Mouse (Mus musculus): ENCODE measurements at regions not wholly inside any gene's neighbourhood (a gene's known extent, or its start where the extent isn't known, plus 50 kb on each side); places are given as distances from the start of the nearest gene placed in this dataset.
A peak's percentile ranks its signal among the peaks of the same experiment; 100 is the strongest.

GRCm38 (mm10) chr3:41408821-41409737, 146.5 kb upstream of the Jade1 start:
- Histone ChIP-seq H3K27me3 (ENCODE audit: control insufficient read depth, insufficient read depth, insufficient read length) (no peaks in the 10 kb centered on the region), H3K4me3 (ENCODE audit: insufficient read depth, poor library complexity, severe bottlenecking) (no peak overlapping the region), H3K79me3 (ENCODE audit: low read depth) (no peaks in the 10 kb centered on the region), H3K36me3 (ENCODE audit: control insufficient read depth, insufficient read depth) (no peaks in the 10 kb centered on the region), H3K79me2 (ENCODE audit: control insufficient read depth, insufficient read depth) (no peaks in the 10 kb centered on the region), H3ac (ENCODE audit: control insufficient read depth, insufficient read length, low read depth) (no peak overlapping the region)
- TF ChIP-seq CEBPB (IDR thresholded peaks at IDR 0.05; ENCODE audit: low read depth): no peak
- TF ChIP-seq CTCF (IDR thresholded peaks at IDR 0.05; ENCODE audit: control insufficient read depth, insufficient read depth, insufficient read length): no peak
- no peak for TF ChIP-seq MYOG (IDR thresholded peaks at IDR 0.05; ENCODE audit: control insufficient read depth, extremely low read depth, insufficient read length)
- TF ChIP-seq MAX (IDR thresholded peaks at IDR 0.05): no peak
- no peak for TF ChIP-seq FOSL1 (IDR thresholded peaks at IDR 0.05; ENCODE audit: insufficient read depth, low read length, poor library complexity, severe bottlenecking)
- TF ChIP-seq USF1 (IDR thresholded peaks at IDR 0.05; ENCODE audit: low read depth): no peak
- TF ChIP-seq MYOD1 (IDR thresholded peaks at IDR 0.05; ENCODE audit: control insufficient read depth, insufficient read length, low read depth): no peak

- TF ChIP-seq FOSL1 (IDR thresholded peaks at IDR 0.05; ENCODE audit: insufficient read depth, low read length, poor library complexity, severe bottlenecking): no peak
- TF ChIP-seq USF1 (IDR thresholded peaks at IDR 0.05; ENCODE audit: low read depth): peak; percentile 61
- no peak overlapping the region for H3K4me3 ChIP-seq (ENCODE audit: insufficient read depth, poor library complexity, severe bottlenecking)
- no peaks in the 10 kb centered on the region for H3K36me3 ChIP-seq (ENCODE audit: control insufficient read depth, insufficient read depth)
- no peaks in the 10 kb centered on the region for H3K27me3 ChIP-seq (ENCODE audit: control insufficient read depth, insufficient read depth, insufficient read length)
- H3ac ChIP-seq (ENCODE audit: control insufficient read depth, insufficient read length, low read depth): no peak overlapping the region
- no peaks in the 10 kb centered on the region for H3K79me2 ChIP-seq (ENCODE audit: control insufficient read depth, insufficient read depth)
- H3K79me3 ChIP-seq (ENCODE audit: low read depth): no peaks in the 10 kb centered on the region
These were observed 147.1 kb upstream of the Jade1 start for GRCm38 (mm10) chr3:41408423-41408820.

GRCm38 (mm10) chr3:41407988-41408387, 147.5 kb upstream of the Jade1 start:
- H3ac ChIP-seq (ENCODE audit: control insufficient read depth, insufficient read length, low read depth): no peak overlapping the region
- H3K79me2 ChIP-seq (ENCODE audit: control insufficient read depth, insufficient read depth): no peaks in the 10 kb centered on the region
- H3K79me3 ChIP-seq (ENCODE audit: low read depth): no peaks in the 10 kb centered on the region
- H3K4me3 ChIP-seq (ENCODE audit: insufficient read depth, poor library complexity, severe bottlenecking): no peak overlapping the region
- no peaks in the 10 kb centered on the region for H3K36me3 ChIP-seq (ENCODE audit: control insufficient read depth, insufficient read depth)
- no peaks in the 10 kb centered on the region for H3K27me3 ChIP-seq (ENCODE audit: control insufficient read depth, insufficient read depth, insufficient read length)
- no peak for TF ChIP-seq MYOG (IDR thresholded peaks at IDR 0.05; ENCODE audit: control insufficient read depth, extremely low read depth, insufficient read length)
- TF ChIP-seq USF1 (IDR thresholded peaks at IDR 0.05; ENCODE audit: low read depth): no peak
- no peak for TF ChIP-seq CEBPB (IDR thresholded peaks at IDR 0.05; ENCODE audit: low read depth)
- no peak for TF ChIP-seq FOSL1 (IDR thresholded peaks at IDR 0.05; ENCODE audit: insufficient read depth, low read length, poor library complexity, severe bottlenecking)
- TF ChIP-seq MYOD1 (IDR thresholded peaks at IDR 0.05; ENCODE audit: control insufficient read depth, insufficient read length, low read depth): no peak
- TF ChIP-seq CTCF (IDR thresholded peaks at IDR 0.05; ENCODE audit: control insufficient read depth, insufficient read depth, insufficient read length): no peak
- no peak for TF ChIP-seq MAX (IDR thresholded peaks at IDR 0.05)

- Histone ChIP-seq H3K79me2 (ENCODE audit: control insufficient read depth, insufficient read depth) (no peaks in the 10 kb centered on the region), H3K27me3 (ENCODE audit: control insufficient read depth, insufficient read depth, insufficient read length) (no peaks in the 10 kb centered on the region), H3K4me3 (ENCODE audit: insufficient read depth, poor library complexity, severe bottlenecking) (no peak overlapping the region), H3ac (ENCODE audit: control insufficient read depth, insufficient read length, low read depth) (no peak overlapping the region), H3K79me3 (ENCODE audit: low read depth) (no peaks in the 10 kb centered on the region), H3K36me3 (ENCODE audit: control insufficient read depth, insufficient read depth) (no peaks in the 10 kb centered on the region)
- TF ChIP-seq MYOD1 (IDR thresholded peaks at IDR 0.05; ENCODE audit: control insufficient read depth, insufficient read length, low read depth) (no peak), MAX (IDR thresholded peaks at IDR 0.05) (no peak), USF1 (IDR thresholded peaks at IDR 0.05; ENCODE audit: low read depth) (no peak), CTCF (IDR thresholded peaks at IDR 0.05; ENCODE audit: control insufficient read depth, insufficient read depth, insufficient read length) (no peak), CEBPB (IDR thresholded peaks at IDR 0.05; ENCODE audit: low read depth) (no peak), MYOG (IDR thresholded peaks at IDR 0.05; ENCODE audit: control insufficient read depth, extremely low read depth, insufficient read length) (no peak)
These were observed 148.0 kb upstream of the Jade1 start for GRCm38 (mm10) chr3:41407520-41407919.

- no peaks in the 10 kb centered on the region for H3K79me3 ChIP-seq (ENCODE audit: low read depth)
- no peak overlapping the region for H3K4me3 ChIP-seq (ENCODE audit: insufficient read depth, poor library complexity, severe bottlenecking)
- H3ac ChIP-seq (ENCODE audit: control insufficient read depth, insufficient read length, low read depth): no peak overlapping the region
- no peaks in the 10 kb centered on the region for H3K79me2 ChIP-seq (ENCODE audit: control insufficient read depth, insufficient read depth)
- no peaks in the 10 kb centered on the region for H3K36me3 ChIP-seq (ENCODE audit: control insufficient read depth, insufficient read depth)
- TF ChIP-seq MAX (IDR thresholded peaks at IDR 0.05) (no peak), MYOD1 (IDR thresholded peaks at IDR 0.05; ENCODE audit: control insufficient read depth, insufficient read length, low read depth) (no peak), FOSL1 (IDR thresholded peaks at IDR 0.05; ENCODE audit: insufficient read depth, low read length, poor library complexity, severe bottlenecking) (no peak), MYOG (IDR thresholded peaks at IDR 0.05; ENCODE audit: control insufficient read depth, extremely low read depth, insufficient read length) (no peak), USF1 (IDR thresholded peaks at IDR 0.05; ENCODE audit: low read depth) (no peak), CTCF (IDR thresholded peaks at IDR 0.05; ENCODE audit: control insufficient read depth, insufficient read depth, insufficient read length) (no peak), CEBPB (IDR thresholded peaks at IDR 0.05; ENCODE audit: low read depth) (no peak)
- no peaks in the 10 kb centered on the region for H3K27me3 ChIP-seq (ENCODE audit: control insufficient read depth, insufficient read depth, insufficient read length)
These were observed 153.7 kb upstream of the Jade1 start for GRCm38 (mm10) chr3:41401881-41402280.

- Histone ChIP-seq H3K36me3 (ENCODE audit: control insufficient read depth, insufficient read depth) (no peaks in the 10 kb centered on the region), H3K79me3 (ENCODE audit: low read depth) (no peaks in the 10 kb centered on the region), H3K79me2 (ENCODE audit: control insufficient read depth, insufficient read depth) (no peaks in the 10 kb centered on the region), H3K4me3 (ENCODE audit: insufficient read depth, poor library complexity, severe bottlenecking) (no peak overlapping the region), H3K27me3 (ENCODE audit: control insufficient read depth, insufficient read depth, insufficient read length) (no peaks in the 10 kb centered on the region), H3ac (ENCODE audit: control insufficient read depth, insufficient read length, low read depth) (no peak overlapping the region)
- no peak for TF ChIP-seq MYOD1 (IDR thresholded peaks at IDR 0.05; ENCODE audit: control insufficient read depth, insufficient read length, low read depth)
These were observed 165.7 kb upstream of the Jade1 start for GRCm38 (mm10) chr3:41389868-41390267.

Measured in C2C12 (cell line).